Mouse (Mus musculus): ENCODE measurements at regions not wholly inside any gene's neighbourhood (a gene's known extent, or its start where the extent isn't known, plus 50 kb on each side); places are given as distances from the start of the nearest gene placed in this dataset.

DNA sequence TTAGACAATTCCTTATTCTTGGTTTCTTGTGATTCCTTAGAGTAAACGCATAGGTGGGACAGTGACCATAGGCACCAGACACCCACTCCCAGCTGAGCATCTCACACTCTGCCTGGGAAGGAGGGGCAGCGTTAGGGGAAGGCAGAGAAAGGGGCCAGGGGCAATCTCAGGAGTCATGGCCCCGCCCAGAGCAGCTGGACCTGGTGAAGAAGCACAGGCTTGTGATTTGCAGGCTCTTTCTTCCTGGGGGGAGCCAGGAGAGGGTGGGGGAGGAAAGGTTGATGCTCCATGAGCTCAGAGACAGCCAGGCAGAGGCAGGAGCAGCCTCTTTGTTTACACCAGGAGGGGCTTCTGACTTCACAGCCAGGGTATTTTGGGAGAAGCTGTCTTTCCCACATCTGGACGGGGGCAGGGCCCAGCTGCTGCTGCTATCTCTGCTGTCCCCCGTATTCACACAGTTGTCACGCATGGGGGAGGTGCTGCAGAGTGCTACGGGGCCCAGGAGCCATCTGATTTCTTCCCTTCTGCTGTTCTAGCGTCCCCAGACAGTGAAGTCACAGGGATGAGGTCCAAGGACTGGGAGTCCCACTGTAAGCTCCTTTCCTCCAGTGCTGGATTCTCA, 157.2 kb downstream of the Mn1 start:
- TF ChIP-seq CTCF (conservative IDR thresholded peaks at IDR 0.05; ENCODE audit: low read length) (no peak), POU5F1 (IDR thresholded peaks at IDR 0.05; ENCODE audit: borderline replicate concordance, low read length) (no peak)
